8 mouse cellular contexts compared by ENCODE assay signal in genomic region chr11:32340476-32341473, GRCm38 (mm10). TPM values are rescaled to one million over a fixed set of nuclear protein-coding genes. Genes with fewer than 3 reads are reported as not detected.
A peak's percentile ranks its signal among the peaks of the same experiment; 100 is the strongest.
DNase-seq lines count a peak whose midpoint lies in the region; ATAC-seq and TF ChIP-seq lines count a peak whose summit lies in the region.

No protein-coding gene starts in this region.

- peak; percentile 47 to 67 for DNase-seq in heart, adult 18-20 months
- no peak for DNase-seq in heart, adult 8-10 months (ENCODE audit: low spot score)
- peak; percentile 54 for DNase-seq in c-Kit-positive CD71-positive TER-119-positive erythroid progenitor cells, embryonic 14.5 days (ENCODE audit: low spot score)
- DNase-seq in limb, embryonic 11.5 days (ENCODE audit: low spot score), result peak; percentile 83
- DNase-seq in layer of hippocampus, adult 18-20 months (ENCODE audit: low spot score in 2 of 2), result no peak

- TF ChIP-seq CTCF in ES-Bruce4 (IDR thresholded peaks at IDR 0.05; ENCODE audit: low read depth, low read length), result peak; percentile 98

- TF ChIP-seq POLR2A in ES-Bruce4 (IDR thresholded peaks at IDR 0.05; ENCODE audit: insufficient read depth, low read length), result no peak

- H3K4me1 ChIP-seq in ES-Bruce4 (ENCODE audit: control insufficient read depth, insufficient read depth, low read length), result no peaks in the 10 kb centered on the region
- peaks cover 10% of the 10 kb centered on the region for H3K4me1 ChIP-seq in heart, embryonic 16.5 days (ENCODE audit: control insufficient read depth, insufficient read depth, low read length)
- H3K4me1 ChIP-seq in limb, embryonic 11.5 days (ENCODE audit: control insufficient read depth, insufficient read depth, low read length), result no peaks in the 10 kb centered on the region
- H3K4me1 ChIP-seq in neural tube, embryonic 12.5 days, result no peaks in the 10 kb centered on the region

- peak; percentile 38; the same call in 1 of the 2 replicates for ATAC-seq in heart, embryonic 16.5 days (replicated peaks; ENCODE audit: extremely low read depth, insufficient read depth, low FRiP score)
- ATAC-seq in limb, embryonic 11.5 days (ENCODE audit: insufficient number of reproducible peaks, low FRiP score, low TSS enrichment, low read depth), result no peak
- ATAC-seq in neural tube, embryonic 12.5 days (ENCODE audit: low FRiP score, low read depth), result peak; percentile 65; the same call in 1 of the 2 replicates

- H3K4me2 ChIP-seq in heart, embryonic 16.5 days (ENCODE audit: low read depth, low read length), result peak overlapping the region; percentile 29; the same call in 1 of the 2 replicates
- H3K4me2 ChIP-seq in limb, embryonic 11.5 days (ENCODE audit: low read depth, severe bottlenecking), result no peak overlapping the region
- H3K4me2 ChIP-seq in neural tube, embryonic 12.5 days (replicated peaks), result no peak overlapping the region

- no peaks in the 10 kb centered on the region for H3K36me3 ChIP-seq in ES-Bruce4 (ENCODE audit: control insufficient read depth, insufficient read depth, low read length, poor library complexity, severe bottlenecking)
- no peaks in the 10 kb centered on the region for H3K36me3 ChIP-seq in heart, embryonic 16.5 days (ENCODE audit: control insufficient read depth, insufficient read depth)
- no peaks in the 10 kb centered on the region for H3K36me3 ChIP-seq in limb, embryonic 11.5 days (ENCODE audit: control insufficient read depth, insufficient read depth, low read length)
- H3K36me3 ChIP-seq in neural tube, embryonic 12.5 days, result no peaks in the 10 kb centered on the region

- H3K27ac ChIP-seq in ES-Bruce4 (ENCODE audit: insufficient read depth, low read length), result no peak overlapping the region
- peak overlapping the region; percentile 60 for H3K27ac ChIP-seq in heart, embryonic 16.5 days (ENCODE audit: low read length)
- H3K27ac ChIP-seq in limb, embryonic 11.5 days (replicated peaks; ENCODE audit: low read depth, low read length), result no peak overlapping the region
- no peak overlapping the region for H3K27ac ChIP-seq in neural tube, embryonic 12.5 days

- H3K4me3 ChIP-seq in ES-Bruce4 (ENCODE audit: low read depth, low read length), result no peak overlapping the region
- H3K4me3 ChIP-seq in heart, embryonic 16.5 days (ENCODE audit: low read length), result no peak overlapping the region
- no peak overlapping the region for H3K4me3 ChIP-seq in limb, embryonic 11.5 days (ENCODE audit: low read depth, low read length)
- H3K4me3 ChIP-seq in neural tube, embryonic 12.5 days, result no peak overlapping the region

- WGBS in heart, embryonic 16.5 days, result 26% methylated on average over 17 of the region's 17 CpGs
- WGBS in limb, embryonic 11.5 days, result 43% methylated on average over 17 of the region's 17 CpGs
- WGBS in neural tube, embryonic 12.5 days, result 46% methylated on average over 17 of the region's 17 CpGs

- no peaks in the 10 kb centered on the region for H3K9me3 ChIP-seq in ES-Bruce4 (replicated peaks; ENCODE audit: control insufficient read depth, insufficient read depth, low read length, poor library complexity, severe bottlenecking)
- peaks cover 6% of the 10 kb centered on the region; the same call in 1 of the 2 replicates for H3K9me3 ChIP-seq in heart, embryonic 16.5 days (replicated peaks; ENCODE audit: control insufficient read depth, low read length)
- no peaks in the 10 kb centered on the region for H3K9me3 ChIP-seq in limb, embryonic 11.5 days (ENCODE audit: control insufficient read depth, low read length)
- no peaks in the 10 kb centered on the region for H3K9me3 ChIP-seq in neural tube, embryonic 12.5 days

- TF ChIP-seq EP300 in ES-Bruce4 (IDR thresholded peaks at IDR 0.05; ENCODE audit: insufficient read depth, low read depth, low read length), result no peak

- no peak overlapping the region for H3K9ac ChIP-seq in ES-Bruce4 (ENCODE audit: low read depth, poor library complexity, severe bottlenecking)
- no peak overlapping the region for H3K9ac ChIP-seq in heart, embryonic 16.5 days (ENCODE audit: low read length)
- H3K9ac ChIP-seq in limb, embryonic 11.5 days (ENCODE audit: low read length), result no peak overlapping the region
- no peak overlapping the region for H3K9ac ChIP-seq in neural tube, embryonic 12.5 days

- no peaks in the 10 kb centered on the region for H3K27me3 ChIP-seq in ES-Bruce4 (ENCODE audit: control insufficient read depth, insufficient read depth, low read length, poor library complexity, severe bottlenecking)
- no peaks in the 10 kb centered on the region for H3K27me3 ChIP-seq in heart, embryonic 16.5 days (ENCODE audit: control insufficient read depth, insufficient read depth, low read length)
- no peaks in the 10 kb centered on the region for H3K27me3 ChIP-seq in limb, embryonic 11.5 days (ENCODE audit: control insufficient read depth, insufficient read depth, low read length)
- no peaks in the 10 kb centered on the region for H3K27me3 ChIP-seq in neural tube, embryonic 12.5 days (replicated peaks)

RNA-seq across cellular contexts. Expression of gene Sh3pxd2b, which starts 6.8 kb away (rescaled TPM):
- 1 to 10 TPM; 5.9 to 6.1 TPM for total RNA-seq in heart, adult 18-20 months (2021)
- 1 to 10 TPM; 2.3 to 4.9 (median 3.3) TPM for total RNA-seq in heart, adult 8-10 months (2022)
- 5.9 and 6.1 TPM in 2 replicates for polyA plus RNA-seq in ES-Bruce4 (2011; ENCODE audit: insufficient read depth, insufficient read length, low read depth, missing spikeins)
- polyA plus RNA-seq in heart, embryonic 16.5 days (2015; fragmentation: Nextera tagmentation; extraction: Ambion mirVana), result 10.0 and 10.9 TPM in 2 replicates
- 25.5 and 27.8 TPM in 2 replicates for polyA plus RNA-seq in limb, embryonic 11.5 days (2014; fragmentation: Nextera tagmentation; extraction: Ambion mirVana)
- polyA plus RNA-seq in neural tube, embryonic 12.5 days (2016; fragmentation: Nextera tagmentation; extraction: Ambion mirVana), result 24.6 and 25.0 TPM in 2 replicates
- total RNA-seq in layer of hippocampus, adult 18-20 months (2021), result 10 to 100 TPM; 10.0 to 12.0 TPM

RNA-seq across cellular contexts. Expression of gene Hbq1a, which starts 40.9 kb away (rescaled TPM):
- total RNA-seq in heart, adult 18-20 months (2021), result 1 to 10 TPM in 1 of 2 experiments, under 1 TPM in 1; 0.87 to 1.2 TPM
- total RNA-seq in heart, adult 8-10 months (2022), result under 1 TPM in 1 of 4 experiments, not detected in 3; 0.83 TPM
- not detected in 2 replicates for polyA plus RNA-seq in ES-Bruce4 (2011; ENCODE audit: insufficient read depth, insufficient read length, low read depth, missing spikeins)
- polyA plus RNA-seq in heart, embryonic 16.5 days (2015; fragmentation: Nextera tagmentation; extraction: Ambion mirVana), result 1.6 and 2.8 TPM in 2 replicates
- not detected in 2 replicates for polyA plus RNA-seq in limb, embryonic 11.5 days (2014; fragmentation: Nextera tagmentation; extraction: Ambion mirVana)
- polyA plus RNA-seq in neural tube, embryonic 12.5 days (2016; fragmentation: Nextera tagmentation; extraction: Ambion mirVana), result 0.41 and 0.65 TPM in 2 replicates
- total RNA-seq in layer of hippocampus, adult 18-20 months (2021), result 1 to 10 TPM in 1 of 2 experiments, under 1 TPM in 1; 0.97 to 1.3 TPM

RNA-seq across cellular contexts. Expression of gene Hba-a2, which starts 44.5 kb away (rescaled TPM):
- total RNA-seq in heart, adult 18-20 months (2021), result 1,000 to 10,000 TPM; 8,094 to 8,438 TPM
- total RNA-seq in heart, adult 8-10 months (2022), result 1,000 to 10,000 TPM; 1,411 to 8,978 (median 2,103) TPM
- polyA plus RNA-seq in ES-Bruce4 (2011; ENCODE audit: insufficient read depth, insufficient read length, low read depth, missing spikeins), result 5.6 and 10.3 TPM in 2 replicates
- polyA plus RNA-seq in heart, embryonic 16.5 days (2015; fragmentation: Nextera tagmentation; extraction: Ambion mirVana), result 36,578 and 41,568 TPM in 2 replicates
- 3,858 and 4,243 TPM in 2 replicates for polyA plus RNA-seq in limb, embryonic 11.5 days (2014; fragmentation: Nextera tagmentation; extraction: Ambion mirVana)
- polyA plus RNA-seq in neural tube, embryonic 12.5 days (2016; fragmentation: Nextera tagmentation; extraction: Ambion mirVana), result 5,164 and 5,594 TPM in 2 replicates
- 100 to 1,000 TPM; 253 to 257 TPM for total RNA-seq in layer of hippocampus, adult 18-20 months (2021)

RNA-seq across cellular contexts. Expression of gene Hbq1b, which starts 54.0 kb away (rescaled TPM):
- 1 to 10 TPM in 1 of 2 experiments, not detected in 1; 1.4 TPM for total RNA-seq in heart, adult 18-20 months (2021)
- total RNA-seq in heart, adult 8-10 months (2022), result 1 to 10 TPM in 1 of 4 experiments, under 1 TPM in 1, not detected in 2; 0.52 to 1.6 TPM
- polyA plus RNA-seq in ES-Bruce4 (2011; ENCODE audit: insufficient read depth, insufficient read length, low read depth, missing spikeins), result not detected in 2 replicates
- 1.5 and 1.7 TPM in 2 replicates for polyA plus RNA-seq in heart, embryonic 16.5 days (2015; fragmentation: Nextera tagmentation; extraction: Ambion mirVana)
- polyA plus RNA-seq in limb, embryonic 11.5 days (2014; fragmentation: Nextera tagmentation; extraction: Ambion mirVana), result 4.0 and 4.9 TPM in 2 replicates
- 3.2 and 3.3 TPM in 2 replicates for polyA plus RNA-seq in neural tube, embryonic 12.5 days (2016; fragmentation: Nextera tagmentation; extraction: Ambion mirVana)
- total RNA-seq in layer of hippocampus, adult 18-20 months (2021), result 1 to 10 TPM in 1 of 2 experiments, not detected in 1; 1.6 TPM

RNA-seq across cellular contexts. Expression of gene Hba-a1, which starts 57.5 kb away (rescaled TPM):
- total RNA-seq in heart, adult 18-20 months (2021), result 1,000 to 10,000 TPM; 7,280 to 8,683 TPM
- over 10,000 TPM in 1 of 4 experiments, 1,000 to 10,000 TPM in 3; 1,679 to 11,117 (median 2,615) TPM for total RNA-seq in heart, adult 8-10 months (2022)
- polyA plus RNA-seq in ES-Bruce4 (2011; ENCODE audit: insufficient read depth, insufficient read length, low read depth, missing spikeins), result 1.2 and 1.6 TPM in 2 replicates
- polyA plus RNA-seq in heart, embryonic 16.5 days (2015; fragmentation: Nextera tagmentation; extraction: Ambion mirVana), result 15,213 and 16,163 TPM in 2 replicates
- 2,022 and 2,164 TPM in 2 replicates for polyA plus RNA-seq in limb, embryonic 11.5 days (2014; fragmentation: Nextera tagmentation; extraction: Ambion mirVana)
- 2,385 and 2,610 TPM in 2 replicates for polyA plus RNA-seq in neural tube, embryonic 12.5 days (2016; fragmentation: Nextera tagmentation; extraction: Ambion mirVana)
- 100 to 1,000 TPM; 298 to 318 TPM for total RNA-seq in layer of hippocampus, adult 18-20 months (2021)

Comparison
In these comparisons a context has a peak if more than half of its experiments do, and no peak if none do; other contexts are left out.
1. DNase-seq: peak in heart, adult 18-20 months (2 of 2), c-Kit-positive CD71-positive TER-119-positive erythroid progenitor cells, embryonic 14.5 days (single experiment) and limb, embryonic 11.5 days (single experiment); none in heart, adult 8-10 months (single experiment) and layer of hippocampus, adult 18-20 months (0 of 2).
2. RNA of gene Hba-a2, which starts 44.5 kb away (polyA plus RNA-seq): 36,578 to 41,568 TPM in heart, embryonic 16.5 days, 5,164 to 5,594 TPM in neural tube, embryonic 12.5 days and 3,858 to 4,243 TPM in limb, embryonic 11.5 days; 5.6 to 10.3 TPM in ES-Bruce4; every median in the first group is over 100 times any median in the second.